Mouse (Mus musculus) midbrain, embryonic 12.5 days (tissue): ENCODE data around the gene AI854703. TPM values are rescaled to one million over a fixed set of nuclear protein-coding genes. Genes with fewer than 3 reads are reported as not detected.

Experiments used
- ATAC-seq: fragments of 200-750 bp; cut with Nextera tagmentation; 2 replicates; pipeline ENCODE4 v1.8.0; 2017; ENCODE audit warnings: low read depth, moderate TSS enrichment, moderate library complexity; ENCODE audit not compliant: low FRiP score
- H3K27ac ChIP-seq: fragments of 300-500 bp; sonication (generic); replicated peaks from 2 replicates; pipeline ENCODE4 v1.5.1; 2016; ENCODE audit warnings: mild to moderate bottlenecking
- H3K27me3 ChIP-seq: fragments of 300-500 bp; sonication (generic); 2 replicates; pipeline ENCODE4 v1.6.1; 2016; ENCODE audit warnings: mild to moderate bottlenecking
- H3K36me3 ChIP-seq: fragments of 300-500 bp; sonication (generic); 2 replicates; pipeline ENCODE4 v1.6.1; 2016
- H3K4me1 ChIP-seq: fragments of 300-500 bp; sonication (generic); 2 replicates; pipeline ENCODE4 v1.6.1; 2016
- H3K4me2 ChIP-seq: fragments of 300-500 bp; sonication (generic); replicated peaks from 2 replicates; pipeline ENCODE4 v1.6.1; 2016; ENCODE audit warnings: mild to moderate bottlenecking, moderate library complexity
- H3K4me3 ChIP-seq: fragments of 300-500 bp; sonication (generic); 2 replicates; pipeline ENCODE4 v1.5.1; 2016; ENCODE audit warnings: mild to moderate bottlenecking
- H3K9ac ChIP-seq: fragments of 300-500 bp; sonication (generic); replicated peaks from 2 replicates; pipeline ENCODE4 v1.6.1; 2016; ENCODE audit warnings: mild to moderate bottlenecking, moderate library complexity
- H3K9me3 ChIP-seq: fragments of 300-500 bp; sonication (generic); 2 replicates; pipeline ENCODE4 v1.6.1; 2016; ENCODE audit warnings: mild to moderate bottlenecking
- WGBS: fragments of 180-500 bp; shearing (Covaris S2); methylation state at CpG from one replicate; pipeline ENCODE4 v1.1.7; 2016; 5-methylcytosine and 5-hydroxymethylcytosine counted together
- polyA plus RNA-seq: library from polyadenylated mRNA; unstranded; fragments of >200 nt; fragmentation: Nextera tagmentation; extraction: Ambion mirVana; gene quantifications from 2 replicates; pipeline ENCODE4 v1.2.1, GENCODE M21; 2016

AI854703 gene
- polyA plus RNA-seq, 1 experiment from 2014 or later = 1.5 TPM

DNA sequence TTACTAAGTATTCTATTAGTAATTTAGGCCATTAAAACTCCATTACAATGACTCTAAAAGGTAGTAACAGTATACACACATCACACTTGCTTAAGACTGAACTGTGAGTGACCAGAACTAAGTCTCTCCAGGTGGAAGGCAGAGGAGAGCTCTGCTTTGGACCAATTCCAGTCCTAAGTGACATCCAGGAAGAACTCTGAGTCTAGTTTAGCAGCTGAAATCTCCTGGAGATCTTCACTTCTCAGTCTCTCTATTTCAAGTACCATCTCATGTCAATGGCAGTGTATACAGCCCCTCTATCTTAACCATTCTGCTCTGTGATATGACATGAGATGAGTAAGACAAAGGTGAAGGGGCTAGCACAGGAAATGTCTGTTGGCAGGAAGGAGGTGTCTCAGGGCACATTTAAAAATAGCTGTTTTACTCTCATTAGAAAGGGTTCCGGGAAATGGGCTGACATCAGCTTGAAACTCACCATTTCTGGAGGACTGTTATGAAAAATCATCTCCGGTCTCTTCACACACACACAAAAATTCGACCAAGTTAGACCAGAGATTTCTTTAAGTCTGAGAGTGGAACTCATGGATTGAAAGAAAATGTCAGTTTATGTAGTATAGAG lies 55.0 kb downstream of the AI854703 start:
- Histone ChIP-seq H3K36me3 (no peaks in the 10 kb centered on the region), H3K27ac (no peak overlapping the region), H3K4me2 (no peak overlapping the region), H3K4me3 (no peak overlapping the region), H3K9ac (no peak overlapping the region), H3K27me3 (no peaks in the 10 kb centered on the region), H3K4me1 (no peaks in the 10 kb centered on the region), H3K9me3 (no peaks in the 10 kb centered on the region)
- ATAC-seq = no peak
- WGBS = 83% methylated on average over 3 of the region's 3 CpGs

DNA sequence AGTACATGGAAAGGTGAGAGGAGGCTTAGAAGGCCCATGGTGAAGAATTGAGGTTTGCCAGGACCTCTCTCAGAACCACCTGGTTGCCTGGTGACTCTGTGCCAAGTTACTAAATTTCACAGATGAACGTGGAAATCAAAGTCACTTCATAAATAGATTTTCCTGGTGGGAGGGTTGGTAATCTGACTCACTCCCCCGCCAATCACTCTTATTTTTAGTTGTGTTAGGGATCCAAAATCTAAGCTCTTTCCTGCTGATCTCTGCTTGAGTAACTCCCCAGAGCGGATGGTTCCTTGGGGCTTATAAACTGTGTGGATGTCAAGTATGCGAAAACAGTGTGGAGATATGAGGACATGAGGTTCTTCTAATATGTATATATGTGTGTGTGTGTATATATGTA lies 55.7 kb downstream of the AI854703 start:
- Histone ChIP-seq H3K27ac (no peak overlapping the region), H3K4me1 (no peaks in the 10 kb centered on the region), H3K9ac (no peak overlapping the region), H3K27me3 (no peaks in the 10 kb centered on the region), H3K4me3 (no peak overlapping the region), H3K36me3 (no peaks in the 10 kb centered on the region), H3K9me3 (no peaks in the 10 kb centered on the region), H3K4me2 (no peak overlapping the region)
- no peak for ATAC-seq
- whole genome bisulfite sequencing = 81% methylated on average over 4 of the region's 4 CpGs

Other genes with a start within 250 kb of the AI854703 start
- 26.4 and 27.8 TPM in 2 replicates for gene Krba1, start 231.2 kb upstream of the AI854703 start, polyA plus RNA-seq
- 19.9 and 22.9 TPM in 2 replicates for gene Zfp467, start 180.9 kb upstream of the AI854703 start, polyA plus RNA-seq
- gene Sspo, start 178.5 kb upstream of the AI854703 start, polyA plus RNA-seq = 0.10 and 0.22 TPM in 2 replicates
- gene Atp6v0e2, start 89.1 kb upstream of the AI854703 start, polyA plus RNA-seq = 85.7 and 89.9 TPM in 2 replicates
- gene Lrrc61, start 72.0 kb upstream of the AI854703 start, polyA plus RNA-seq = 18.1 and 22.3 TPM in 2 replicates
- gene Rarres2, start 54.0 kb upstream of the AI854703 start, polyA plus RNA-seq = 1.7 and 3.1 TPM in 2 replicates
- gene Gm45021, start 37.2 kb upstream of the AI854703 start, polyA plus RNA-seq = not detected in 2 replicates
- 50.1 and 54.1 TPM in 2 replicates for gene Repin1, start 32.9 kb upstream of the AI854703 start, polyA plus RNA-seq
- 0.65 TPM in 1 of 2 replicates, not detected in the other for gene Gm44965, start 32.8 kb upstream of the AI854703 start, polyA plus RNA-seq
- gene Zfp775, start 24.7 kb upstream of the AI854703 start, polyA plus RNA-seq = 13.3 and 15.7 TPM in 2 replicates
- gene Gimap8, start 20.5 kb downstream of the AI854703 start, polyA plus RNA-seq = 0.45 and 0.77 TPM in 2 replicates
- 1.7 and 2.6 TPM in 2 replicates for gene Gimap9, start 49.4 kb downstream of the AI854703 start, polyA plus RNA-seq
- gene Gimap4, start 57.8 kb downstream of the AI854703 start, polyA plus RNA-seq = 2.3 and 3.0 TPM in 2 replicates
- 5.7 and 6.9 TPM in 2 replicates for gene Gimap6, start 81.5 kb downstream of the AI854703 start, polyA plus RNA-seq
- gene Gm28053, start 91.8 kb downstream of the AI854703 start, polyA plus RNA-seq = not detected in 2 replicates
- gene Gimap7, start 91.9 kb downstream of the AI854703 start, polyA plus RNA-seq = not detected in 2 replicates
- gene Gimap1, start 112.3 kb downstream of the AI854703 start, polyA plus RNA-seq = 5.0 and 5.5 TPM in 2 replicates
- gene Gimap5, start 119.4 kb downstream of the AI854703 start, polyA plus RNA-seq = 0.87 and 0.97 TPM in 2 replicates
- not detected in 2 replicates for gene Gimap3, start 144.1 kb downstream of the AI854703 start, polyA plus RNA-seq
- gene Tmem176a, start 214.2 kb downstream of the AI854703 start, polyA plus RNA-seq = 18.5 and 18.6 TPM in 2 replicates
- gene Tmem176b, start 214.7 kb downstream of the AI854703 start, polyA plus RNA-seq = 64.5 and 86.7 TPM in 2 replicates
- not detected in 2 replicates for gene Aoc1, start 246.1 kb downstream of the AI854703 start, polyA plus RNA-seq